Mouse (Mus musculus): Measurements from ENCODE around the gene Kat2b.

DNA sequence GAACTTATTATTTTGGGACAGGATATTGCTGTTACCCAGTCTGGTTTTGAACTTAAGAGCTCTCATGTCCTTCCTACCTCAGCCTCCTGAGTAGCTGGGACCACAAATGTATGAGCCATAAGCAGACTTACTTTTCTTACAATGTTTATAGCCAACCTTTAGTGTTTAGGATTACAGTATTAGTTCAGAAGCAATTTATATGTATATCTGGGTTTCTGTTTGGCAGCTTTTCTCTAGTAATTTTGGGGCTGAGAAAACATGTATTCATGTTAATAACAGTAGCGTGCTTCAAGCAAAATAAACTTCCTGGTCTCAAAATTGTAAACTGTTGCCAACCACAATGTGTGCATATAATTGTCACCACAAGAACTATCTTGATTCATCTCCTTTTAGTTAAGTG lies 121.7 kb downstream of the Kat2b start:
- TF ChIP-seq CTCF (IDR thresholded peaks at IDR 0.05; ENCODE audit: insufficient read depth, low read length) (no peak), POLR2A (IDR thresholded peaks at IDR 0.05; ENCODE audit: borderline replicate concordance, extremely low read depth, low read depth, low read length) (no peak)

All from lung, adult 2 months (tissue).